Mouse (Mus musculus): ENCODE measurements around the gene Pknox2. TPM values are rescaled to one million over a fixed set of nuclear protein-coding genes. Genes with fewer than 3 reads are reported as not detected.

Pknox2 gene
- polyA plus RNA-seq (2014; fragmentation: Nextera tagmentation; extraction: Ambion mirVana): 5.4 and 5.5 TPM in 2 replicates

DNA sequence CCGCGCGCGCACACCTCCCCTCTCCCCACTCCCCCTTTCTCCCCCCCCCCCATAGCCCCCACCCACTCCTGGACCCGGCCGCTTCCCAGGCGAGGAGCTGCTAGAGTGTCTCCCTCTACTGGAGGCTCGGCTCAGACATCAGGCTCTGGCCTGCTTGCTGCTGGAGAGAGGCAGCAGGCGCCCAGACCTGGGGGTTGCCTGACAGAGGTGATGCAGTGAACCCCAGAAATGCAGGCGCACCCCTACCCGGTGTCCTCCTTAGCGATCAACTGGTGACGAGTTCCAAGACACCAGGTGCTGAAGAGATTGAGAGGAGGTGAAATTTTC lies at the start of gene Pknox2:
Pknox2 (minus strand) TSS at position 49 of the 327 bp plus-strand sequence.
- peak; percentile 69; the same call in 1 of the 2 replicates for ATAC-seq (ENCODE audit: low FRiP score, low TSS enrichment)
- peaks cover 15% of the 10 kb centered on the region; the same call in 1 of the 2 replicates for H3K4me1 ChIP-seq (ENCODE audit: control insufficient read depth, insufficient read depth, low read length)
- no peaks in the 10 kb centered on the region for H3K9me3 ChIP-seq (ENCODE audit: control insufficient read depth, low read length)
- no peaks in the 10 kb centered on the region for H3K36me3 ChIP-seq (ENCODE audit: control insufficient read depth, insufficient read depth, low read length)
- H3K4me3 ChIP-seq (ENCODE audit: low read length): peak within 1 kb of the TSS; percentile 67
- 3% methylated on average over 8 of the region's 13 CpGs for WGBS
- peak within 1 kb of the TSS; percentile 97 for H3K27ac ChIP-seq (ENCODE audit: low read depth, low read length)
- peak within 1 kb of the TSS; percentile 88 for H3K4me2 ChIP-seq (replicated peaks; ENCODE audit: low read depth, low read length)
- peaks cover 2% of the 10 kb centered on the region; the same call in 1 of the 2 replicates for H3K27me3 ChIP-seq (ENCODE audit: control insufficient read depth, insufficient read depth, low read length)
- peak within 1 kb of the TSS; percentile 91 for H3K9ac ChIP-seq (ENCODE audit: low read depth, low read length)

DNA sequence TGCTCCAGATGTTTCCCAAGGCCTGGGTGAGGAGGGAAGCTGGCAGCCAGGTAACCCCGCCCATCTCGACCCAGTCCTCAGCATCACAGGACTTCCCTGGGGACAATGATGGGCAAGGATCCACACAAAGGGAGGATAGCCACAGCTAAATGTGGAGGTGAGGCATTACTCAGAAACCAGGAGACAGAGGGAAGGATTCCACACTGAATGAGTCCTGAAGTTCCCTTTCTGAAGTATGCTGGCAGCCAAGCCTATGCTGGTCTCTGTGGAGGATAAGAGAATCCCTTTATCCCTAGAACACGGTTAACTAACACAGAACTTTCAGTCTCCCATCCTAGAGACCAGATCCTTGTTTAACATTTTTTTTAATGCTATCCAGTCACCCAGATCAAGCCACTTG lies 40.8 kb upstream of the Pknox2 start:
- no peak overlapping the region for H3K4me2 ChIP-seq (replicated peaks; ENCODE audit: low read depth, low read length)
- 82% methylated on average over 3 of the region's 3 CpGs for WGBS
- ATAC-seq (ENCODE audit: low FRiP score, low TSS enrichment): no peak
- H3K9me3 ChIP-seq (ENCODE audit: control insufficient read depth, low read length): no peaks in the 10 kb centered on the region
- no peak overlapping the region for H3K9ac ChIP-seq (ENCODE audit: low read depth, low read length)
- H3K27me3 ChIP-seq (ENCODE audit: control insufficient read depth, insufficient read depth, low read length): no peaks in the 10 kb centered on the region
- no peaks in the 10 kb centered on the region for H3K4me1 ChIP-seq (ENCODE audit: control insufficient read depth, insufficient read depth, low read length)
- no peak overlapping the region for H3K4me3 ChIP-seq (ENCODE audit: low read length)
- H3K36me3 ChIP-seq (ENCODE audit: control insufficient read depth, insufficient read depth, low read length): no peaks in the 10 kb centered on the region
- H3K27ac ChIP-seq (ENCODE audit: low read depth, low read length): no peak overlapping the region

DNA sequence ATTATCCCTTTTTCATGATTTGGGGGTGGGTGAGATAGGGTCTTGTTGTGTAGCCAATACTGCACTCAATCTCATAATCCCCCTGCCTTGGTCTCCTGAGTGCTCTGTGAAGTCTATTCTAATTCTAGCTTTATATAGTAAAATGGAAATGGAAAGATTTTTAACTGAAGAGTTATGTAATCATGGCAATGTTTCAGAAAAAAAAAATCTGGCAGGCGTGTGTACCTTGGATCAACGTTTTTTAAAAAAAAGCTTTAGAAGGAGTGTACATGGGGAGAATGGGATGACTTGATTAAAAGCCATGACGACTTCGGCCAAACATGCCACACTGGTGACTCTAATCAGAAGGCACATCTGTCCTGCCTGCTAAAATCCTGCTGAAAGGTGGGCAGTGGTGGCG lies 40.2 kb upstream of the Pknox2 start:
- no peak overlapping the region for H3K4me2 ChIP-seq (replicated peaks; ENCODE audit: low read depth, low read length)
- no peaks in the 10 kb centered on the region for H3K9me3 ChIP-seq (ENCODE audit: control insufficient read depth, low read length)
- no peak overlapping the region for H3K9ac ChIP-seq (ENCODE audit: low read depth, low read length)
- no peaks in the 10 kb centered on the region for H3K4me1 ChIP-seq (ENCODE audit: control insufficient read depth, insufficient read depth, low read length)
- no peak for ATAC-seq (ENCODE audit: low FRiP score, low TSS enrichment)
- no peak overlapping the region for H3K4me3 ChIP-seq (ENCODE audit: low read length)
- no peaks in the 10 kb centered on the region for H3K27me3 ChIP-seq (ENCODE audit: control insufficient read depth, insufficient read depth, low read length)
- WGBS: 88% methylated on average over 5 of the region's 5 CpGs
- no peaks in the 10 kb centered on the region for H3K36me3 ChIP-seq (ENCODE audit: control insufficient read depth, insufficient read depth, low read length)
- H3K27ac ChIP-seq (ENCODE audit: low read depth, low read length): no peak overlapping the region

DNA sequence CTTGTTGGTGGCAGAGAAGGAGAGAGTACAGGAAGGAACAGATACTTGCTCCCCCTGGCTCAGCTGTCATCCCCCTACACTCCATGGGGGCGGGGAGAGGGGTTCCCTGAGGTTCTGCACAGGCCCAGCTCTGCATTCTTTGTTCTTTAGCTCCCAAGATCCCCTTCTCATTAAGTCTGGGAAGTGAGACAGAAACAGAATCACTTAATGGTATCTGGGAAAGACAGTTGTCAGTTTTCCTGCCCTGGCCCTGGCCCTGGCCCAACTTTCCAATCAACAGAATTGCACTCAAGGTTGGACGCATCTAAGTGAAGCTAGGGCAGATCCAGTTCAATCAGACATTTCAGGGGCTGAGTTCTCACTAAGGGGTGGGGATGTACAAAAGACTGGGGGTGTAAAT lies 36.0 kb upstream of the Pknox2 start:
- 83% methylated on average over 2 of the region's 2 CpGs for WGBS
- Histone ChIP-seq H3K27me3 (ENCODE audit: control insufficient read depth, insufficient read depth, low read length) (no peaks in the 10 kb centered on the region), H3K4me2 (replicated peaks; ENCODE audit: low read depth, low read length) (no peak overlapping the region), H3K4me1 (ENCODE audit: control insufficient read depth, insufficient read depth, low read length) (no peaks in the 10 kb centered on the region), H3K36me3 (ENCODE audit: control insufficient read depth, insufficient read depth, low read length) (no peaks in the 10 kb centered on the region), H3K9ac (ENCODE audit: low read depth, low read length) (no peak overlapping the region), H3K27ac (ENCODE audit: low read depth, low read length) (no peak overlapping the region), H3K4me3 (ENCODE audit: low read length) (no peak overlapping the region), H3K9me3 (ENCODE audit: control insufficient read depth, low read length) (no peaks in the 10 kb centered on the region)
- ATAC-seq (ENCODE audit: low FRiP score, low TSS enrichment): no peak

DNA sequence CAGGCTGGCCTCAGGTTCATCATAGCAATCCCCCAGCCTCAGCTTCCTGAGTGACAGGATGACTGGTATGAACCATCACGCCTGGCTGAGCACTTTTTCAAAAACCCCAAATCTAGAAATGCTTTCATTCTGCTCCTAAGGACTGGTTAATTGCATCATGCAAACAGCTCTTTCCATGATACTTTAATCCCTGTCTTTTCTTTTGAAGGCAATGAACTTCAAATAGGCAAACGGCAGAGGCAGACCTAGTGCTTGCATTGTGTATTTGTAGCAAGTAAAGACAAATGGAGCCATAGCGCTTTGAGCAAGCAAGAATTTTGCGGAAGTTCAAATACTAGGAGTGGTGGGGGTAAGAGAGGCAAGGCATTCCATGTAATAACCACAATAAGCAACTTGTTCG lies 34.4 kb upstream of the Pknox2 start:
- H3K4me2 ChIP-seq (replicated peaks; ENCODE audit: low read depth, low read length): no peak overlapping the region
- H3K27me3 ChIP-seq (ENCODE audit: control insufficient read depth, insufficient read depth, low read length): no peaks in the 10 kb centered on the region
- H3K27ac ChIP-seq (ENCODE audit: low read depth, low read length): no peak overlapping the region
- ATAC-seq (ENCODE audit: low FRiP score, low TSS enrichment): no peak
- no peak overlapping the region for H3K4me3 ChIP-seq (ENCODE audit: low read length)
- no peaks in the 10 kb centered on the region; the same call in 1 of the 2 replicates for H3K4me1 ChIP-seq (ENCODE audit: control insufficient read depth, insufficient read depth, low read length)
- H3K36me3 ChIP-seq (ENCODE audit: control insufficient read depth, insufficient read depth, low read length): no peaks in the 10 kb centered on the region
- no peaks in the 10 kb centered on the region for H3K9me3 ChIP-seq (ENCODE audit: control insufficient read depth, low read length)
- no peak overlapping the region for H3K9ac ChIP-seq (ENCODE audit: low read depth, low read length)
- 87% methylated on average over 5 of the region's 5 CpGs for WGBS

DNA sequence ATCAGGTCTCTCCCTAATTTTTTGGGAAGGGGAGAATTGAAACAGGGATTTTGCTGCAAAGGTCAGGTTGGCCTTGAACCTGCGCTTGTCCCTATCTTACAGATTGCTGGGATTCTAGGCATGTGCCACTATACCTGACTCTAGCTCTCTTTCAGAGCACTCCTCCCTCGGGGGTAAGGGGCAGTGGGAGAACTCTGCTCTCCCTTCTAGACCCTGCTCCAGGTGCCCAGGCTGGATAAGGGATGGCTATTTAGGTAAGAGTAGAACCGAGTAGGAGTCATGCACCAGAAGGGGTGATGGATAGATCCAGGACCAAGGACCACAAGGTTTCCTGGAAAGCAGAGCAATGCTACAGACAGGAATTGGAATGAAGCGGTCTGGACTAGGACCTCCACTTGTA lies 32.4 kb upstream of the Pknox2 start:
- WGBS: 88% methylated on average over 4 of the region's 4 CpGs
- Histone ChIP-seq H3K4me2 (replicated peaks; ENCODE audit: low read depth, low read length) (no peak overlapping the region), H3K9ac (ENCODE audit: low read depth, low read length) (no peak overlapping the region), H3K4me3 (ENCODE audit: low read length) (no peak overlapping the region), H3K9me3 (ENCODE audit: control insufficient read depth, low read length) (no peaks in the 10 kb centered on the region), H3K4me1 (ENCODE audit: control insufficient read depth, insufficient read depth, low read length) (no peaks in the 10 kb centered on the region; the same call in 1 of the 2 replicates), H3K36me3 (ENCODE audit: control insufficient read depth, insufficient read depth, low read length) (no peaks in the 10 kb centered on the region), H3K27ac (ENCODE audit: low read depth, low read length) (no peak overlapping the region), H3K27me3 (ENCODE audit: control insufficient read depth, insufficient read depth, low read length) (no peaks in the 10 kb centered on the region)
- no peak for ATAC-seq (ENCODE audit: low FRiP score, low TSS enrichment)

DNA sequence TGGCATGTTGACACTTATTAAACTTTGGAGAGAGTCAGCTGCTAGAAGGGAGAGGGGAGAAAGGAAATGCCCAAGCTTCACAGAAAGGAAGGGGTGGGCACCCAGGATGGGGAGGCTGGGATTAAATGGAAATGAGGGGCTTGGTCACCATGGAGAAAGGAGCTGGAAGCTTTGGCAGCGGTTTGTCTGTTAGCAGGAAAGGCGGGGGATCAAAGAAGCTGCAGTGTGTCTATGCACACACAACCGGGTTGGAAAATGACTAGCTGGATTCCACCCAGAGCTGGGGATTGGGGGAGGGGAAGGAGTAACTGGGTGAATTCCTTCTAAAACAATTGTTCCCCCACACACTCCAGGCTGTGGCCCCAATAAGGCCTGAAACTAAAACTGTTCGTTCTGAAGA lies 31.7 kb upstream of the Pknox2 start:
- 40% methylated on average over 4 of the region's 4 CpGs for WGBS
- no peak for ATAC-seq (ENCODE audit: low FRiP score, low TSS enrichment)
- no peak overlapping the region for H3K27ac ChIP-seq (ENCODE audit: low read depth, low read length)
- no peak overlapping the region for H3K4me3 ChIP-seq (ENCODE audit: low read length)
- H3K4me1 ChIP-seq (ENCODE audit: control insufficient read depth, insufficient read depth, low read length): no peaks in the 10 kb centered on the region; the same call in 1 of the 2 replicates
- H3K9ac ChIP-seq (ENCODE audit: low read depth, low read length): no peak overlapping the region
- no peak overlapping the region for H3K4me2 ChIP-seq (replicated peaks; ENCODE audit: low read depth, low read length)
- no peaks in the 10 kb centered on the region for H3K9me3 ChIP-seq (ENCODE audit: control insufficient read depth, low read length)
- H3K27me3 ChIP-seq (ENCODE audit: control insufficient read depth, insufficient read depth, low read length): no peaks in the 10 kb centered on the region
- H3K36me3 ChIP-seq (ENCODE audit: control insufficient read depth, insufficient read depth, low read length): no peaks in the 10 kb centered on the region

DNA sequence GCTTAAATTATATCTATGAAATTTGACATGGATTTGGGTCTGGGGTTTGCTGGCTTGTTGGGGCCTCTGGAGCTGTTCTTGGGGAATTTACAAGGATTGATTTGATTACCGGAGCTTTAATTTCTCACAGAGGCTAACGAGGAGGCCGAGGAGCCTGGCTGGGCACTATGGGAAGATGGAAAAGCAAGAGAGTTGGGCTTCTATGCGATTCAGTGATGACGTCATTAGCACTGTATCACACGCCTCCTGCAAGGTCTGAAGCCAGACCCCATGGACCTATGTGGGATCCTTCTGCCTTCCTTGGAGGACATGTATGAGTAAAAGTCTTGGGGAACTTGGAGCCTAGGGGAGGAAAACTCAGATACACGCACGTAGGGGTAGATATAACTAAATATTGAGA lies 30.3 kb upstream of the Pknox2 start:
- 53% methylated on average over 8 of the region's 8 CpGs for WGBS
- Histone ChIP-seq H3K27ac (ENCODE audit: low read depth, low read length) (no peak overlapping the region), H3K27me3 (ENCODE audit: control insufficient read depth, insufficient read depth, low read length) (no peaks in the 10 kb centered on the region), H3K9me3 (ENCODE audit: control insufficient read depth, low read length) (no peaks in the 10 kb centered on the region), H3K36me3 (ENCODE audit: control insufficient read depth, insufficient read depth, low read length) (no peaks in the 10 kb centered on the region), H3K4me3 (ENCODE audit: low read length) (no peak overlapping the region), H3K9ac (ENCODE audit: low read depth, low read length) (no peak overlapping the region), H3K4me2 (replicated peaks; ENCODE audit: low read depth, low read length) (no peak overlapping the region), H3K4me1 (ENCODE audit: control insufficient read depth, insufficient read depth, low read length) (no peaks in the 10 kb centered on the region; the same call in 1 of the 2 replicates)
- ATAC-seq (ENCODE audit: low FRiP score, low TSS enrichment): no peak

DNA sequence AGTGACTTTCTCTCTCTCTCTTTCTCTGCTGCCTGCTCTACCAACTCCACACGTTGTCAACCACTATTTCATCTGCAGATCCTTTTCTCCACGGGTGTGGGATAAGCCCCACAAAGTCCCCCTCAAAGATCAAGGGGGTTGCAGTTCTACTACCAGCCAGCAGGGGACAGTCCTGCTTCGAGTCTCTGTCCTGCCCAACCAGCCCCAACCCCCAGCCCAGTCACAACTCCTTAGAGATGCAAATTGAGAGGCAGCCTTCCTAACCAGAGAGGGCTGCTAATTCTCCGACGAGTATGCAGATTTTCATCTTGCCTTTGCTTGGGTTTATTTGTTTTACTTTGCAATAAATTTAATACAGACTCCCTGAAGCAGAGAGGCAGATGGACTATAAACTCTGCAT lies 29.9 kb upstream of the Pknox2 start:
- Histone ChIP-seq H3K27ac (ENCODE audit: low read depth, low read length) (no peak overlapping the region), H3K4me1 (ENCODE audit: control insufficient read depth, insufficient read depth, low read length) (no peaks in the 10 kb centered on the region; the same call in 1 of the 2 replicates), H3K4me3 (ENCODE audit: low read length) (no peak overlapping the region), H3K9ac (ENCODE audit: low read depth, low read length) (no peak overlapping the region), H3K36me3 (ENCODE audit: control insufficient read depth, insufficient read depth, low read length) (no peaks in the 10 kb centered on the region), H3K27me3 (ENCODE audit: control insufficient read depth, insufficient read depth, low read length) (no peaks in the 10 kb centered on the region), H3K4me2 (replicated peaks; ENCODE audit: low read depth, low read length) (no peak overlapping the region), H3K9me3 (ENCODE audit: control insufficient read depth, low read length) (no peaks in the 10 kb centered on the region)
- 1% methylated on average over 5 of the region's 5 CpGs for WGBS
- ATAC-seq (ENCODE audit: low FRiP score, low TSS enrichment): peak; percentile 68

Measured in kidney, embryonic 14.5 days (tissue).